Comparison of ENCODE assay signal across 8 mouse cellular contexts in the genomic region with DNA sequence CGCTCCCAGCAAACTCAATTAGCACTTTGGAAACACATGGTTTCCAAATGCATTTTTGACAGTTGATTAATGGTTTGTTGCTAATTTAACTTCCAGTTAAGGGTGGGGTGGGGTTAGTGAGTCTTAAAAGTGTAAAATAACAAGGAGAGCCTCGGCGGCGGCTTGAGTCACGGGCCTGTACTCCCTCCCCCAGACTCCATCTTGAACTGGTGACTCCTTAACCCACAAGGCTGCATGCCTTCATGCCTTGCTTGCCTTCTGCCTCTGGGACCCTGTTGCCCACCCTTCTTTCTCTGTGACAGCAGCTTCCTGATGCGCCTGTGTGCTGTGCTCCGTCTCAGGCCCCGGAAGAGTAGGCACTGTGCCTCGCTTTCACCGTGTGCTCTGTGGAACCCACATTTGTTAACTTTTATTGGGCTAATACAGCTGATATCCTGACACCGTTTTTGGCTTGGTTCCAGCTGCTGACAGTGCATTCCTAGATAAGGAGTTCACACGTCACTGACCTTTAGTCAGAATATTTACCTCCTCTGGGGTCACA. TPM values are rescaled to one million over a fixed set of nuclear protein-coding genes. Genes with fewer than 3 reads are reported as not detected.
A peak's percentile ranks its signal among the peaks of the same experiment; 100 is the strongest.
DNase-seq lines count a peak whose midpoint lies in the region; TF ChIP-seq lines count a peak whose summit lies in the region.

No protein-coding gene starts in this region.

- H3K27me3 ChIP-seq in small intestine, adult 2 months (ENCODE audit: control insufficient read depth, insufficient read depth, low read length), result no peaks in the 10 kb centered on the region

- no peak for TF ChIP-seq CTCF in layer of hippocampus, adult 2 months (conservative IDR thresholded peaks at IDR 0.05)
- TF ChIP-seq CTCF in small intestine, adult 2 months (IDR thresholded peaks at IDR 0.05; ENCODE audit: extremely low read depth, insufficient read length, insufficient replicate concordance, low read depth, low read length), result no peak

- no peak for TF ChIP-seq POLR2A in small intestine, adult 2 months (IDR thresholded peaks at IDR 0.05; ENCODE audit: low read depth, low read length)

- H3K27ac ChIP-seq in layer of hippocampus, adult 2 months, result peak overlapping the region; percentile 82
- peak overlapping the region; percentile 1; the same call in 1 of the 2 replicates for H3K27ac ChIP-seq in small intestine, adult 2 months (ENCODE audit: insufficient read depth, low read depth, low read length)

- peaks cover 41% of the 10 kb centered on the region for H3K4me1 ChIP-seq in small intestine, adult 2 months (ENCODE audit: control insufficient read depth, insufficient read depth, insufficient read length, low read length)

- peaks cover 8% of the 10 kb centered on the region; the same call in 1 of the 2 replicates for H3K36me3 ChIP-seq in small intestine, adult 2 months (ENCODE audit: control insufficient read depth, insufficient read depth, low read length)

- 22% methylated on average over 12 of the region's 12 CpGs for WGBS in small intestine, adult 2 months

- H3K4me3 ChIP-seq in layer of hippocampus, adult 2 months, result no peak overlapping the region
- H3K4me3 ChIP-seq in small intestine, adult 2 months (ENCODE audit: low read depth, low read length), result no peak overlapping the region

- no peak for DNase-seq in layer of hippocampus, adult 2 months (ENCODE audit: low spot score in 2 of 2)
- DNase-seq in layer of hippocampus, adult 8-10 months (ENCODE audit: low spot score in 2 of 2), result no peak
- peak; percentile 59 for DNase-seq in embryo, embryonic 11 days
- DNase-seq in kidney, postnatal 4 days, result peak; percentile 47 to 62
- DNase-seq in cerebellum, postnatal 4 days (ENCODE audit: low spot score in 2 of 2), result no peak
- no peak for DNase-seq in ovary, postnatal 10 days (ENCODE audit: low spot score)
- no peak for DNase-seq in thymus, adult 18-20 months

RNA-seq across cellular contexts. Expression of gene Abhd2, which starts 40.6 kb away (rescaled TPM):
- 10 to 100 TPM; 69.6 to 70.8 TPM for total RNA-seq in layer of hippocampus, adult 2 months (2021)
- 10 to 100 TPM; 66.3 to 80.7 (median 73.3) TPM for total RNA-seq in layer of hippocampus, adult 8-10 months (2022)
- 40.6 and 103 TPM in 2 replicates for polyA plus RNA-seq in small intestine, adult 2 months (2012; rRNA removed)

Comparison
In these comparisons a context has a peak if more than half of its experiments do, and no peak if none do; other contexts are left out.
1. DNase-seq: peak in embryo, embryonic 11 days (single experiment) and kidney, postnatal 4 days (2 of 2); none in layer of hippocampus, adult 2 months (0 of 2), layer of hippocampus, adult 8-10 months (0 of 2), cerebellum, postnatal 4 days (0 of 2), ovary, postnatal 10 days (single experiment) and thymus, adult 18-20 months (0 of 2).